Mouse (Mus musculus): ENCODE measurements around the gene Tead4.
"Not testable (repeated sequence)": the region's sequence is repeated elsewhere in the genome, so short reads cannot be mapped to it uniquely, and the experiment has no call there.

- TF ChIP-seq GATA1, TAL1 (IDR thresholded peaks at IDR 0.05; ENCODE audit: low read length): not testable (repeated sequence)
These were observed 85.6 kb downstream of the Tead4 start for GRCm38 (mm10) chr6:128215004-128215403.
